Mouse (Mus musculus) duodenum, adult 2 months (tissue): Measurements from ENCODE around the gene Sgpp1. TPM values are rescaled to one million over a fixed set of nuclear protein-coding genes. Genes with fewer than 3 reads are reported as not detected.

Source experiments
- polyA plus RNA-seq: library from polyadenylated mRNA; depleted of rRNA; stranded (reverse); fragments of >200 nt; gene quantifications from 2 replicates; pipeline ENCODE4 v1.2.3, GENCODE M21; 2012; ENCODE audit warnings: low replicate concordance; rRNA removed

Gene Sgpp1
- 14.0 and 20.3 TPM in 2 replicates for polyA plus RNA-seq

GRCm38 (mm10) chr12:75735246-75736200 is at the start of gene Sgpp1:
Gene Sgpp1 (minus strand): TSS chr12:75735729.

GRCm38 (mm10) chr12:75669258-75670106 is 66.0 kb downstream of the Sgpp1 start, which contains the start of gene Wdr89:
Gene Wdr89 (minus strand): TSS chr12:75669537.

Other genes starting within 250 kb of the Sgpp1 start
- gene Ppp2r5e, start 139.5 kb downstream of the Sgpp1 start, polyA plus RNA-seq: 13.5 and 16.8 TPM in 2 replicates
- 0.70 and 1.1 TPM in 2 replicates for gene Wdr89, start 66.2 kb downstream of the Sgpp1 start, polyA plus RNA-seq
- gene Syne2, start 82.4 kb upstream of the Sgpp1 start, polyA plus RNA-seq: 29.5 and 30.3 TPM in 2 replicates